Mouse (Mus musculus) heart, postnatal 25 days (tissue): ENCODE data around the gene Emilin3. TPM values are rescaled to one million over a fixed set of nuclear protein-coding genes. Genes with fewer than 3 reads are reported as not detected.
A peak's percentile ranks its signal among the peaks of the same experiment; 100 is the strongest.

ENCODE experiments used
- DNase-seq: peaks from one replicate; pipeline ENCODE4 v3.0.0; 2022; ENCODE audit warnings: low spot score
- intact Hi-C: fragments of 180-260 bp; cut with DNase I; formaldehyde crosslinking; loops from one replicate; pipeline ENCODE4 v1.15.1; 2025
- total RNA-seq, 2 experiments: library from RNA; stranded (reverse); gene quantifications; 2 replicates each; pipeline ENCODE4 v1.2.3; 2021

Gene Emilin3
- total RNA-seq, 2 experiments from 2014 or later: 2.8 to 4.4 TPM

DNA sequence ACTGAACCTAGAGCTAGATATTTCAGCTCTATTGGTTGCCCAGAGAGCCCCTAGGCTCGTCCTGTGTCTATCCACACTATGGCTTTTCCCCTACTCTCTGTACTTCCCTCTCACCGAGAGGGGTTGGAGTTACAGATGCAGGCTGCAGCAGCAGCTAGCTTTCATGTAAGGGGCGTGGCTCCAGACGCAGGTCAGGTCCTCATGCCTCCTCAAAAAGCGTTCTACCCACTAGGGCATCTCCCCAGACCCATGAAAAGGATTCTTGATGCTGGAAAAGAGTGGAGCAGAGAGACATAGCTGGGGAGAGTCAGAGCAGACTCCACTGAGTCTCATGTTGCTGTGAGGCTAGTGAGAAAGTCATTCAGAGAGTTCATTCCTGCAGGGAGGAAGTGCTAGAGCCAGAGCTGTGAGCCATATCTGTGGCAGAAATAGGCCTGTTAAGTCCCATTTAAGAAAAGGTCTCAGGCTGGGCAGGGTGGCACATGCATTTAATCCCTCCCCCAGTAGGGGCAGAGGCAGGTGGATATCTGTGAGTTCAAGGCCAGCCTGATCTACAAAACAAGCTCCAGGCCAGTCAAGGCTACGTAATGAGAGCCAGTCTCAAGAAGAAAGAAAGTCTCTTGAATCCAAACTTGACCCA is 30.5 kb downstream of the Emilin3 start:
- intact Hi-C loops: loop anchor here (5.0 kb wide), 1 partner anchor 89 kb away; no protein-coding TSS in a partner anchor
- DNase-seq: no peak

DNA sequence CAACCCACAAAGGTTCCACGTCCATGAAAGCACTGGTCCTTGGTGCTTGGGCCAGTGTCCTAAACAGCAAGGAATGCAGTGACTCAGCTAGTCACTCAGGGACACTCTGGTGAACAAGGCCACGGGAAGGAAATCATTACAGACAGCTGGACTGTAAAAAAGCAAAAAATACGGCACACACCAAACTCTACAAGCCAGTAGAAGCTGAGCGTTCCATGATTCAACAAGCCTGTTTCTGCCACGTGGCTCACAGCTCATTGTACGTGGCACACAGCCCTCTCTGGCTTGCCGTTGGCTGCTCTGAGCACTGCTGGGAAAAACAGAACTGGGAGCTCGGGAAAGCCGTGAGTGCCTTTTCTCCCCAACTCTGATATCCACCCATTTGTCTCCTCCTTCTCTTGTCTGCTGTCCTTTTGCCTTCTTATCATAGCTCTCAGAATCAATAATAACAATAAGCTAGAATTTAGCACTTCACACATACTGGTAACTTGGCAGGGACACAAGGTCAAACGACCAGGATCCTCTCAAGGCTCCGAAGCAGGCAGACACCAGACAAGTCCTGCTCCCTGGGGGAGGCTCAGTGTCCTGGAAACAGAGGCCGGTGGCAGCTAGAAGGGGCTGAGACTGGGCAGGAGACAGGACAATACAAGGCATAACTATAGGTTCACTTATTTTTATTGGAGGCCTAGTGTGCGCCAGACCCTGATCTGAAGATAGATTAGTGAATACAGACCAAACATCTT is 31.5 kb downstream of the Emilin3 start, which contains the start of gene Lpin3:
Lpin3 (plus strand) TSS at position 218 of the 743 bp plus-strand sequence.
- DNase-seq: peak; percentile 80
- intact Hi-C loops: loop anchor here (5.0 kb wide), 1 partner anchor 88 kb away; no protein-coding TSS in a partner anchor

DNA sequence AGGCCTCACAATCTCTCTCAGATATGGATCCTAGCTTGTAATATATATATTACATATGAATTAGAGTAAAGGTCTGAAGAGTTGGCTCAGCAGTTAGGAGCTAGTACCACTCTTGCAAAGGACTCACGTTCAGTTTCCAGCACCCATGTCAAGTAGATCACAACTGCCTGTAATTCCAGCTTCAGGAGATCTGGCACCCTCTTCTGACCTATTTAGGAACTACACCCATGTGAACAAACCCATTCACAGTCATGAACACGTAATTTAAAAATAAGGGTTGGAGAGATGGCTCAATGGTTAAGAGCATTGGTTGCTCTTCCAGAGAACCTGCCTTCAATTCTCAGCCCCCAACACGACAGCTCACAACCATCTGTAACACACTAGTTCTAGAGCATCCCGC is 36.0 kb downstream of the Emilin3 start:
- intact Hi-C loops: no loop called here
- no peak for DNase-seq

DNA sequence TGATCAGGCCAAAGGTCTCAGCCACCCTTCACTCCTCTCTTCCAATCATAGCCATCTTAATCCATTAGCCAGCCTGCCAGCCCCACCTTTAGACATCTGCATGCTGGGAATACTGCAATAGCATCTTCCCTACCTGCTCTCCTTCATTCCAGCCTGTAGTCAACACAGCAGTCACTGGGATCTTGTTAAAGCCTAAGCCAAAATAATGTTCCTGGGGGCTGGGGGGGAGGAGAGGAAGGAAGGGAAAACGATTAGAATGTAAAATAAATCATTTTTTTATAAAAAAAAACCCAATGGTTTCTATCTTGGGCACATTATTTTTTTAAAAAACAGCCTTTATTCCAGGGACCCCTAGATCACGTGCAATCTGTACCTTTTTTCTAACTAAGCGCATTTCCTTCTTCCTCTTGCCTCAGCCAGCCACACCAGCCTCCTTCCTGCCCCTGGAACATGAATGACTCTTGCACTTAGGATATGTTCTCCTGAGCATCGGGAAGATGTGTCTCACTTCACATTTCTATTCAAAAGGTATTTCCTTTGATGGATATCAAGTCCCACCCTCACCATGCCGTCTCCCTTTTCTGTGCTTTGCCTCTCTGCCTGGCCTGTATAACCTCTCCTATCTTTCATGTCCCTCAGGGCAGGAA is 37.8 kb downstream of the Emilin3 start:
- intact Hi-C loops: loop anchor here (2.0 kb wide), 1 partner anchor 70 kb away; no protein-coding TSS in a partner anchor
- DNase-seq: peak; percentile 26

DNA sequence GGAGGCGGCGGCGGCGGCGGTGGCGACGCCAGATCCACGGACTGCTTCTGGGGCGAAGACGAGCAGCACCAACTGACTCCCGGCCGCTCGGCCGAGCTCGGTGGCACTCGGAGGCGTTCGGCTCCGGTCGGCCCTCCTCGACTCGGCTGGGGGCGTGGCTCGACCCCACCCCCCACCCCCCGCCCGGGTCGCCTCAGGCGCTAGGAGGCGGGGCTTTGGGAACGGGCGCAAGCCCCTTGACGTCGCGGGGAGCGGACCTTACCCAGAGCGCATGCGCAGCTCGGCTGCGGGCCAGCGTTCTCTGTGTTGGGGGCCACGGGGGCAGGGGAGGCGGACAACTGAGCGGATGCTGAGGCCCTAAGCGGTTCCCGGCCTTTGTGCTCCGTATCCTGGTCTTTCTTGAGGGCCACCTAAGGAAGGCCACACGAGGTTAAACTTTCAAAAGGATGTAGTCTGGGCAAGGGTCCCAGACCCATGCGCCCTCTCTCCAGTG is 39.2 kb downstream of the Emilin3 start, which contains the start of gene Zhx3:
Zhx3 (minus strand) TSS at position 109 of the 493 bp plus-strand sequence.
- intact Hi-C loops: no loop called here
- peak; percentile 94 for DNase-seq

DNA sequence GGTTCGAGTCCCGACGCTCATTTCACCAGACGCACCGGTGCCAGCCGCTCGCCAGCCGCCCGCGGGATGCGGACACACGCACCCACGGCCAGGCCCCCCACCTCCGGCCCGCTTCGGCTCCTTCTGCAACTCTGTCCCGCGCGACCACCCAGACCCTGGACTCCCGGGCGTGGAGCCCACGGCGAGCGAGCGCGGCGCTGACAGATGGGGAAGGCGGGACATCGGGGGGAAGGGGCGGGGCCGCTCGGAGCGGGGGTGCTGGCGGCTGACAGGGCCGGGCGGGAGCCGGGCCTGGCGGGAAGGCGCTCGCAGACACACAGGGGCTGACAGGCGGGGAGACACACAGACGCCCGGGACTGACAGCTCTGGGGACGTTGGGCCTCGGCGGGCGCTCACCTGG is 39.7 kb downstream of the Emilin3 start:
- DNase-seq: peak; percentile 50
- intact Hi-C loops: no loop called here

DNA sequence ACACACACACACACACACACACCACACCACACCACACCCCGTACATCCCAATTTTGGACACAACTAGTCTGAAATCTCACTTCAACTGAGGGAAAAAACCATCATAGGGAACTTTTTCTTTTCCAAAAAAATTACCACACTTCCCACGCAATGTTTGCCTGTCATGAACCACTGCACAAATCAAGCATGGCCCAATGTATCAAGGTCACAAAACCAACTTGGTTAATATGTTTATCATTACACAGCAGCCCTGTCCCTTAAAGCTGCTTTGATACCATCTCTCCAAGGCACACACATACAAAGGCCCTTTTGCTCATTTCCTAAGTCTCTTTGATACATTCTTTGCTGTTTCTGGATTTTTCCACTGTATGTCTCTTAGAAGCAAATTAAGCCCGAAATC is 40.8 kb downstream of the Emilin3 start:
- DNase-seq: no peak
- intact Hi-C loops: no loop called here

DNA sequence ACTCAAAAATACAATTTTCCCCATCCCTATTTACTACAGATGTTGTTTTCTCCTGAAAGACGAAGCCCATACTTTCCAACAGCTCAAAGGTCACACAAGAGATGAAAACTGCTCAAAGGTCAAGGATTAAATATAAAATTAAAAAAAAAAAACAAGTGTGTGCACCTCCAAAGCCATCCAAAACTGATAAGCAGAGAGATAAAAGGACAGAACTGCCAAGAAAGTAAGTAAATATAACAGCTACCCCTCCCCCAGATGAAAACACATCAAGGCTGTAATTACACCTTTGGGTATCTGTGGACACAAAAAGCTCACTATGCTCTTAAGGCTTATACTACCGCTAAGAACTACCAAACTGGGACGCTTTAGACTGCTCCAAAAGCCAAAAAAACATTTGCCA is 42.7 kb downstream of the Emilin3 start:
- DNase-seq: no peak
- intact Hi-C loops: no loop called here

DNA sequence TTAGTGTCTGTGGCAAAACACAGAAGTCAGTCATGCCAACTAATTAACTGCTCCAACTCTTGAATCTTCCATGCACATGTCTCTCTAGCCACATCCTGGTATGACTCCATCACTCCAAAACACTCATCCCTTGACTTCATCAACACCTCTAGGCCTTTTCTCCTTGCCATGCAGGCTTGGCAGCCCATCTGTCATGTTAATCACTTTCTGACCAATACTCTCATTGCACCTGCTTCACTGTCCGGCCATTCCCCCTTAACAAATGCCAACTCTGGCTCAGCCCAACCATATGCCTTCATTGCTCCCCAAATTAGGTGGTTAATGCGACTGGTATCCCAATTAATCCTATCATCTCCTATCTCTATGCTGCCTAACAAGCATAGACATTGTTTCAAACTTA is 46.9 kb downstream of the Emilin3 start:
- DNase-seq: no peak
- intact Hi-C loops: no loop called here

DNA sequence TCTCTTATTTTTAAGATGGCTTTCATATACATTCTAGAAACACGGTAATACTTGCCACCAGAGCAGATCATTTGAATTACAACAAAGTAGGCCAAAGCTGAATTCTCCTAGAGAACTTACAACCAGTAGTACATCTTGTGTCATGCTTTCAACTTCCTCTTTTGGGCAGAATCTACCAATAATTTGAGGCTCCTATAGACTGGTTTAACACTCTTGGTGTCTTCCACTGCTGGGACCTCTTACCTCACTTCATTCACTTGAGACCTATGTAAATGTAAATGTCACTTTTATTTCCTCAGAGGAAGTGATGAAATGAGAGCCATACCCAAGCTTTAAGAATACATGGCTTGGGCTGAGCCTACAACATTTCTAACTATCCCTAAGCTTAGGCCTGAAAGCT is 48.0 kb downstream of the Emilin3 start:
- DNase-seq: no peak
- intact Hi-C loops: no loop called here

DNA sequence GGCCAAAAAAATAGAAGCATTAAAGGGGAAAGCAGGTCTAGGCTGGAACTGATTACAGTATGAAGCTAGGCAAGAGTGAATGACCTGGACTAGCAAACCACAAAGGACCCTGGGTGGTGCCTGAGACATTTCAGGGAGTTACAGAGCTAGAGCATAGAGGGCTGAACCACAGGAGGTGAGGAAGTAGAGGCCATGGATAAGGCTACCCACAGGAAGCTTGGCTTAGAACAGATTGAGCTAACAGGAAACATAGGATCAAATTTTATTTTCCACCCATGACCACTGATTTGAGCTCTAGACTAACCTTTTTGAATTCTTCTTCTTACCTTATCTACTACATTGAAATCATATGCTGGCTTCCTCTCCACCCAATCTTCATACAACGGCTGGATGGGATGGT is 51.8 kb downstream of the Emilin3 start:
- no peak for DNase-seq
- intact Hi-C loops: no loop called here

Other genes with a start within 250 kb of the Emilin3 start
- 10 to 100 TPM; 59.7 to 63.1 TPM for gene Plcg1, start 181.0 kb downstream of the Emilin3 start, total RNA-seq
- 10 to 100 TPM; 37.5 to 43.6 TPM for gene Zhx3, start 39.3 kb downstream of the Emilin3 start, total RNA-seq
- gene Lpin3, start 31.7 kb downstream of the Emilin3 start, total RNA-seq: 1 to 10 TPM; 3.7 to 5.1 TPM
- 10 to 100 TPM; 64.1 to 65.6 TPM for gene Chd6, start 196.7 kb upstream of the Emilin3 start, total RNA-seq